Mouse (Mus musculus): ENCODE measurements around the gene Rdh9.
"Not testable (repeated sequence)": the region's sequence is repeated elsewhere in the genome, so short reads cannot be mapped to it uniquely, and the experiment has no call there.

Gene Rdh9

DNA sequence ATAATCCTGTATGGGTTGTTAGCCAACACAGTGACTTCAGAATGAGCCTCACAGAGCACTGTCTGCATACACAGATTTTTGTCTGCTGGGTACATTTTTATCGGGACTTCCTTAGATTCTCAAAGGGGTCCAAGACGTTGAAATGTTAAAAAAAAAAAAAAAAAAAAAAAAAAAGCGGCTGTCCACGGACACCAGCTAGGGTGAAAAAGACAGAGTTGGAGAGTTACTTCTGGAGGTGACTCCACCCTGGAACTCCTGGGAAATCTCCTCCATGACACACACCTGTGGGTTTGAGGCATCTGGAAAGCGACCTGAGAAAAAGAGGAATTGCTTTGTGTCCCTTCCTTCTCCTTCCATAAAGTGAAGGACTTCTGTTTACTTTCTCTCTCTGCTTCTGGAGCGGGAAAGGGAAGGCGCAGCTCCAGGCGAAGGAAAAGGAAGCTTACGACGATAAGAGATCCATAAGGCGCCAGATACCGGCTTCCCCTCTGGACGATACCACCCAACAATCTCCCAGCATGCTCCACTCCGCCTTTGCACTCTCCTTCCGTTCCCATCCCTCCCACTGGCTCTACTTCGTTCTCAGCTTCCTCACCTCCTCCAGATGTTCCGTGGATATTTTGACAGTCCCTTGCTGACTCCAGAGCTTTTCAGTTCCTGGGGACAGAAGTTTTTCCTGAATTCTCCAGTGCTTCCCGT, 20.3 kb upstream of the Rdh9 start:
- DNase-seq (ENCODE audit: low spot score in 2 of 2), result no peak

DNA sequence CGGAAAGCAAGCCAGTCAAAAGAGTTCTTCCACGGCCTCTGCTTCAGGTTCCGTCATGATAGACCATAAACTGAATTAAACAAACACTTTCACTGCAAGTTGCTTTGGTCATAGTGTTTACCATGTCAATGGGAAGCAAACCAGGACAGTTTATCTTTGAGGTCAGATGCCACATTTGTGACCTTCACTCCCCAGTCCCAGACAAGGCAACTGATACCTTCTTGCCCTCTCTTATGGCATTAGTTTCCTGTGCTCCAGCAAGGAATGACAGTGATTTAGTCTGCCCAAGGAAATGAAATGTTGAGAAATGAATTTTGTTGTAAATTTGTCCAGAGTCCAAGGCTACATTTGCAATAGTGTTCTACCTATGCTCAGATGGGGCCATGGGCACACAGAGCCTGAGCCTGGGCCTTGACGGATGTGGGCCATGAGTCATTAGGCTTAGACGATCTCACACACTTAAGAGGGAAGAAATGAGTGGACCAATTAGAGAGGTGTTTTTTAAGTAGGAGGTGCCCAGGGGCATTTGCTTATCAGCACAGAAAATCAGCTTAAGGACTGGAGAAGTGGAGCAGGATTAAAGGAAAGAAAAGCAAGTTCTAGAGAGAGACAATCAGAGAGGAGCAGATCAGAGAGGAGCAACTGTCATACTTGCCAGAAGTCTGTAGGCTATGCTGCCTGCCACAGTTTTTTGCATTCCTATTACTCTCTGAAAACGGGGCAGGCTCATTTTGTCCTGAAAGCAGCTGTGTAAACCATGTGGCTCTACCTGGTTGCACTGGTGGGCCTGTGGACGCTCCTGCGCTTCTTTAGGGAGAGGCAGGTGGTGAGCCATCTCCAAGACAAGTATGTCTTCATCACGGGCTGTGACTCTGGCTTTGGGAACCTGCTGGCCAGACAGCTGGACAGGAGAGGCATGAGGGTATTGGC, 16.7 kb upstream of the Rdh9 start, which contains the start of the genes Rdh1 and Rdh16f1:
TSS of gene Rdh1 (plus strand) at position 541 of the 930 bp plus-strand sequence.
TSS of gene Rdh16f1 (plus strand) at position 607 of the 930 bp plus-strand sequence.
- no peak for DNase-seq (ENCODE audit: low spot score in 2 of 2)

DNA sequence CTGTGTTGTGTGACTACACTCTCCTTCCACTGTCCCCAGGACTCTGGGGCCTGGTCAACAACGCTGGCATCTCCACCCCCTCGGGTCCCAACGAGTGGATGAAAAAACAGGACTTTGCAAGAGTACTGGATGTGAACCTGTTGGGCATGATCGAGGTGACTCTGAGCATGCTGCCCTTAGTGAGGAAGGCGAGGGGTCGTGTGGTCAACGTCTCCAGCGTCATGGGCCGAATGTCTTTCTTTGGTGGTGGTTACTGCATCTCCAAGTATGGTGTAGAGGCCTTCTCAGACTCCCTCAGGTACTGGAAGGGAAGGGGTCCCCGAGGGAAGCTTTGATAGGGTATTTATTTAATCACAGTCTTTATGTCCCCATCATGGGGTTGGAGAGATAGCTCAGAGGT, 13.3 kb upstream of the Rdh9 start:
- not testable (repeated sequence) for DNase-seq (ENCODE audit: low spot score in 2 of 2)

DNA sequence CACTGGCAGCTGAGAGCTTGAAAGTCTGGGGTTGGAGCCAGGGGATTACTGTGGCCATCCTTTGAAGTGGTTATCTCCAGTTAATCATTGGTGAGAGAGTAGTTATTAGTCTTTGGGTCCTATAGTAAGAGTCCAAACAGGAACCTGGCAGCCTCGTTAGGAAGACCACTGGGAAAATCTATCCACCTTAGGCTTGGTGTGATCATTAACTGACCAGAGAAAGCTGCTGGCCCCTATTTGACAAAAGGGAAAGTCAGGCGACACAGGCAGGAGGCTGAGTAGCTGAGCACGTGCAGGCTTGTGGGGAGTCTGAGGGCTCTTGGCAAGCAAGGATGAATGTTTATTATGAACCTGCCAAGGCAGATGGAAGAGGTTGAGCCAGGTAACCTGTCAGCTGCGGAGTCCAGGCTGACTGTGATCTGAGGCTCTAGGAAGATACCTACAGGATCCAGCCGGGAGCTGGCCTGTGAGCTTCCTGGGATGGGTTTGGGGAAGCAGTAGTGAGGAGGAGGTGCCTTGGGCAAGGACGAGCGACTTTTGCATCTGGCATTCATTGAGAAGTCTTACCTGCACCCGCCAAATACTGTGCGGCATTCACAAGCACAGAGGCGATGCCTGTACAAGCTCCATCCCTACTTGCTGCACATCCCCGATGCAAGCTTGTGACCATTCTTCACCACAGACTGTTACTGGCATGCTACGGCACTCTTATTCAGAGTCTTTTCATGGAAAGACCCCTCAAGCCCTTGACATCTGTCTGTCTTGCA, 12.1 kb upstream of the Rdh9 start:
- DNase-seq (ENCODE audit: low spot score in 2 of 2), result no peak

DNA sequence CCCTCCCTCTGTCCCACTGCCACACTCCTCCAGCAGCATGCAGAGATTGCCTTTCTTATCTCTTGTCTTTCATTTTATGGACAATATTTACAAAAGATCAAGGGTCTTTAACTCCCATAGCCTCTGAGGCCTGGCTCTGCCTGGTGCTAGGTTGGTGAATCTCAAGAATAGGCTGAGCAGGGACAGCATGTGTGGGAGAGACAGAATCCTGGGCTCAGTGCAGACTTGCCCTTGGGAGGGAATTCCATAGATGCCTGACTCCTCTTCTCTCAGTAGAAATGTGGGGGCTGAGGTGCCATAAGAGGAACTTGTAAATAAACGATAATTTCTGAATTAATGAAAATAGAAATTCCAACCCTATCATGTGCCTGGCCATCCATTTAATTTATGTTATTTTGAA, 9.6 kb upstream of the Rdh9 start:
- no peak for DNase-seq (ENCODE audit: low spot score in 2 of 2)

DNA sequence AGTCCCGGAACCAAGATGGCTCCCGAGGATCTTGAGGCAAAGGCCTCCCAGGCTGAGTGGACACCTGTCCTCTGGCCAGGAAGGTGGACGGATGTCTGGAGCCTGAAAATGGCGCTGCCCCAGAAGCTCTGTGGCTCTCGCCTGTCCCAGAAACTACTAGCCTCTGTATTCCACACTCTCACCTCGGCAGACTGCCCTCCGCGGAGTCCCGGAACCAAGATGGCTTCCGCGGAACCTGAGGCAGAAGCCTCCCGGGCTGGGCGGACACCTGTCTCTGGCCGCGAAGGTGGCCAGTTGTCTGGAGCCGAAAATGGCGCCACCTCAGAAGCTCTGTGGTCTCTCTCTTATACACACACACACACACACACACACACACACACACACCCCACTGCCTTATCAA, 6.1 kb downstream of the Rdh9 start:
- not testable (repeated sequence) for DNase-seq (ENCODE audit: low spot score in 2 of 2)

DNA sequence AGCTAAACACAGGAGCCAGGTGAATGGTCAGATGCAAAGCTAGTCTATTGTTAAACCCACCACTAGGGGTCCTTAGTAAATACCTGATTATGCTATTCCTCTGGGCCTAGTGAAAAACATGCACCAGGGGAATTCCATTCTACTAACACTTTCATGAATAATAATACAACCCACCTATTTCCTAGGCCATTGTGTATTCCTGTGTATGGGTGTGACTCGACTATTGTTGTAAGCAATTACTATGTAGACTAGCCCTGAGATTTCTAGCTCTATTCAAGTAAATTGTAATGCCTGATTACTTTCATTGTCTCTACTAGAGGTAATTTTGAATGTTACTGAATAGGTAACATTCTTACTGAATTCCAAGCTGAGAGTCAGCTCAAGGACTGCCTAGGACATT, 9.2 kb downstream of the Rdh9 start:
- DNase-seq (ENCODE audit: low spot score in 2 of 2), result not testable (repeated sequence)

DNA sequence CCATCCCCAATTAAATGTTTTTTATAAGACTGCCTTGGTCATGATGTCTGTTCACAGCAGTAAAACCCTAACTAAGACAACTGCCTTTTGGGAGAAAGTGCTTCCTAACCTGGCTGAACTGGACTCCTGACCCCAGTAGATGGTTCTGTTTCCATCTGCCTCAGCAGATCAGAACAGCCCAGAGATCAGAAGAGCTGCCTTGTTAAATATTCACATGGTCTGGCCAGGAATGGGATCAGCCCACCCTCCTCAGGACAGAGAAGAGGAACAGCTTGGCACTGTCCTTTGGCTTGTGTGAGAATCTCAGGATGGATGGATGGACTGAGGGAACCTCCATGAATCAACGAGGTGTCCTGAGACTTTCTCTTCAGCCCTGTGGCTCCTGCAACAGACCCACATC, 23.1 kb downstream of the Rdh9 start:
- DNase-seq (ENCODE audit: low spot score in 2 of 2), result no peak

DNA sequence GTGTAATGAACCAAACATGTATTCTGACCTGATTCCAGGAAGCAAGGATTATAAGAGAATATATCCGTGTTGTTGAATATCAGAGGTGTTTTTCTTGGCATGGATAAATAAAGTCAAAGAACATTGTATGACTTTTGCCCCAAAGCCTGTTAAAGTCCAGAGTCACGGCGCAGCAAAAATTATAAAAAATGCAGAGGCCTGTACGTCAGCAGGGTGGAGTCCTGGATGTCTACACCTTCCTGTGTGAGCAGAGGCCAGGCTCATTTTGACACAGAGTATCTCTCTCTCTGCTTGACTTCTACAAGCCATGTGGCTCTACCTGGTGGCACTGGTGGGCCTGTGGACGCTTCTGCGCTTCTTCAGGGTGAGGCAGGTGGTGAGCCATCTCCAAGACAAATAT, 24.7 kb downstream of the Rdh9 start, which contains the start of gene Rdh16:
TSS of gene Rdh16 (plus strand) at position 262 of the 400 bp plus-strand sequence.
- DNase-seq (ENCODE audit: low spot score in 2 of 2), result no peak

DNA sequence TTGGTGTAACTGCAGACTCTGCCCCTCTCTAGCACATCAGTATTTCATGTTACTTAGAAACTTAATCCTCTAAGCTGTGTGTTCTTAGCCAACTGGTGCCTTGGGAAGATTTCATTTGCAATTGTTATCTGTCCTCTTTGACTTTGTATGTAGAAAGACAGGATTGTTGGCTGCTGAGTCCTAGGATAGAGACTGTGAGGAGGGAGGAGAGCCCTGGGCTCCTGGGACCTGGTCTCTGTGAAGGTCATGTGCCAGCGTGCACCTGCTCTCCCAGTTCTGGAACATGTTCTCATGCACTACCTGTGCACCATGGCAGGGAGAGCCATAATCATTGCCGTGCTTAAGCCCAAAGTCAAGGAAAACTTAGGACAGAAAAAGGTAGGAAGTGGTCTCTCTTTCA, 25.4 kb downstream of the Rdh9 start:
- no peak for DNase-seq (ENCODE audit: low spot score in 2 of 2)

DNA sequence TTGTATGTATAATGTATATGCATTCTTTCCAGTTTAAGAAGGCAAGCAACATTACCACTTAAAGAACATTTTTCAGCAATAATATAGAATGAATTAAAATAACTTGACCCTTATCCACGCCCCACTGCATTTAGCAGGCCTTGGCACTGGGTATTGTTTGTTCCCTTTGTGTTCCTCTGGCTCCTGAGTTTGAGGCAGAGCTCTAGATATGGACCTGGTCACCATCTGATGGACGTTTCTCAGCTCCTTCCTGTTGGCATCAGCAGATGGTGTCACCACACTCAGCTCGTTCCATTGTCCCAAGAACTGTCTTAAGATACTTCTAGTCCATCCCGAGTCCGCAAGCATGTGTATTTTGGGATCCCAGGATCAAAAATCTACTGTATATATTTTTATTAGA, 26.1 kb downstream of the Rdh9 start:
- DNase-seq (ENCODE audit: low spot score in 2 of 2), result no peak

DNA sequence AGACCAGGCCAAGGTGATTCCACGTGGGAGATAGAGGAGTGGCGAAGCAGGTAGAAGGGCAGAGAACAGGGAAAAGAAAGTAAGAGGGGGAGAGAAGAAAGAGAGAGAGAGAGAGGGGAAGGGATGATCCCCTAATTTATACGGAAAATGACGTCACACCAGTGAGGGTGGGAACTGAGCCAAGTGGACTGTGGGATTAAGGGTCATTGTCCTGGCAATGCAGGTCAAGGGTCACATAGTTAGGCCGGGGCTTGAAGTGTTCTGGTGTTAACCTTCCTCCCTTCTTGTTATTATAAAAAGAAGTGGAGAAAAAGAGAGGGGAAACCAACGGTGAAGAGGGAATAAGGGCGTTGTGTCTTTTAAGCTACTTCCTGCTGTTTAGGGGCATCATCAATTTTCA, 28.2 kb downstream of the Rdh9 start:
- DNase-seq (ENCODE audit: low spot score in 2 of 2), result no peak

DNA sequence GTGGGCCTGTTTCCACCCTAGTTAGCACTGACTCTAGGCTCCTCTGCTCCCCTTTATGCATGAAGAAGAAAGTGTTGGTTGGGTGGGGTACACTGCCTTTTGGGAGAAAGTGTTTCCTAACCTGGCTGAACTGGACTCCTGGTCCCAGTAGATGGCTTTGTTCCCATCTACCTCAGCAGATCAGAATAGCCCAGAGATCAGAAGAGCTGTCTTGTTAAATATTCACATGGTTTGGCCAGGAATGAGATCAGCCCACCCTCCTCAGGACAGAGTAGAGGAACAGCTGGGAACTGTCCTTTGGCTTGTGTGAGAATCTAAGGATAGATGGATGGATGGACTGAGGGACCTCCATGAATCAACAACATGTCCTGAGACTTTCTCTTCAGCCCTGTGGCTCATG, 39.7 kb downstream of the Rdh9 start:
- DNase-seq (ENCODE audit: low spot score in 2 of 2), result no peak

DNA sequence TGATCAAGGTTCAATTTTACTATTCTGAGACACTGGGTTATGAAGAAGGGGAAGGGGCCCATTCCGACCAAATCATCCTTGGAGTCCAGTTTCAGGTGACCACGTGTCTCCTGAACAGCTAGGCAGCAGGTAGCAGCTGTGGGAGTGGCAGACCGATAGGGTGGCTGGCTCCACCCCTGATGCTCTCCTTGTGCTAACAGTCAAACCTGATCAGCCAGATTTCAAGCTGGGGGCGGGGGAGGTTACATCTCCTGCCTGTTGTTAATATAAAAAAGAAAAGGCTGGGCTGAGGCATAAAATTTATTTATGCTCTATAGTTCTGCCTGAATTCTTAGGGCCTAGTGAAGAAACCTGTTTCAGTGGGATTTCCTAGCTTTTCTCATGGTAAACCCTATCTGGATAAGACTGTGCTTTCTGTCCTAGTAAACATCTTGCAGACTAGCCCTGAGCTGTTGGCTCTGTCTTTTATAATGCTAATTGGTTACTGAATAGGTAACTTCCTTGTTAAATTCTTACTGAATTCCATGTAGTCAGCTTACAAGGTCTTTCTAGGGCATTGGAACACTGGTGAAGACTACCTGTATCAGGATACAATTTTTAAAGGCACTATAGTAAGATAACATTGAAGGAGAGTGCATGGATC, 41.2 kb downstream of the Rdh9 start:
- DNase-seq (ENCODE audit: low spot score in 2 of 2), result not testable (repeated sequence)

DNA sequence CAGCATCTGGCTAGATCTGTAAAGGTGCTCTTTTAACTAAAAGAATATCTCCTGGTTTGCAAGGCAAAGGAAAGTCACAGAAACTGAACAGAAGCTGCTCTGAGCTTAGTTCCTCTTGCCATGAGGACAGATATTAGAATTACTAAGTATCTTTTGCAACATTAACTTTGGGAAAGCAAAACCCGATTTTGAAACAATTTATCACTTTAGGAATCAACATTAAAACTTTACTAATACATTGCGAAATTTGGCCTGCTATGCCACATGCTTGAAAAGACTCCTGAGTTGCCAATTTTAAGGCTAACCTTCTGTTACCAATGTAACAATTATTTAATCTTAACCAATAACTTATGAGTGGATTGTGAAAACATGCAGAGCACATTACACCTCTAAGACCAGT, 45.6 kb downstream of the Rdh9 start:
- DNase-seq (ENCODE audit: low spot score in 2 of 2), result not testable (repeated sequence)

DNA sequence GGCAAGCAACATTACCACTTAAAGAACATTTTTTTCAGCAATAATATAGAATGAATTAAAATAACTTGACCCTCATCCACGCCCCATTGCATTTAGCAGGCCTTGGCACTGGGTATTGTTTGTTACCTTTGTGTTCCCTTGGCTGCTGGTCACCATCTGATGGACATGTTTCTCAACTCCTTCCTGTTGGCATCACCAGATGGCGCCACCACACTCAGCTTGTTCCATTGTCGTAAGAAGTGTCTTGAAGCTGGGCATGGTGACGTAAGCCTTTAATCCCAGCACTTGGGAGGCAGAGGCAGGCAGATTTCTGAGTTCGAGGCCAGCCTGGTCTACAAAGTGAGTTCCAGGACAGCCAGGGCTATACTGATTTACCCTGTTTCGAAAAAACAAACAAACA, 49.2 kb downstream of the Rdh9 start:
- no peak for DNase-seq (ENCODE audit: low spot score in 2 of 2)

DNA sequence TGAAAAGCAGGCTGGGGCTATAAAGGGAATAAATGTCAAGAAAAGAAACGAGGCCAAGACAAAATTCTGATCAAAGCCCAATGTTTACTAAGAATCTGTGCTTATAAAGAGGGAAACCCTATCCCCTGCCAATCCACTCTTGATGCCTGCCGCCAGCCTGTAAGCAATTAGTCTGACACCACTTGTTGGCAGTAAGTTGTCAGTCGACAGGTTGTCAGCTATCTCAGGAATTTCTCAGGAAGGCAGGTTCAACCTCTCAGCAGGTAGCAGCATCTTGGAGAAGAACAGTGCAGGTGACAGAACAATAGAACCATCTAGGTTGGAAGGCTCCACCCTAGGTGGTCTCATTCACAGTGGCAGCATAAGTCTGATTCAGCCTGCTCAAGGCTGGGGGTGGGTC, 52.9 kb downstream of the Rdh9 start:
- no peak for DNase-seq (ENCODE audit: low spot score in 2 of 2)

DNA sequence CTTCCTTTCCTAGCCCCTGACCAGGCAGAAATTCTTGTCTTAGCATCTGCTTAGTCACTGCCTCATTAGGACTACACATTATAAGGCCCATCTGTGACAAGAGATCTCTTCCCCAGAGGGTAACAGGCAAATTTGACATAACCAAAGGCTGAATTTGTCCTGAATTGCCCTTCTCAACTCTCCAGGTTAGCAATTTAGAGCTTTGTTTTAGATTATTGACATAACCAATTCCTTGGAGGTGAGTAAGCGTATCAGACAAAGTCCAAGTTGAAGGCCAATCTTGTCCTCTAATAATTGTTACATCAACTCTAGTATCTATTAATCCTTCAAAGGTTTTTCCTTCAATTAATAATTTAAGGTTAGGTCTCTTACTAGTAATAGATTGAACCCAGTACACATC, 58.0 kb downstream of the Rdh9 start:
- DNase-seq (ENCODE audit: low spot score in 2 of 2), result not testable (repeated sequence)

DNA sequence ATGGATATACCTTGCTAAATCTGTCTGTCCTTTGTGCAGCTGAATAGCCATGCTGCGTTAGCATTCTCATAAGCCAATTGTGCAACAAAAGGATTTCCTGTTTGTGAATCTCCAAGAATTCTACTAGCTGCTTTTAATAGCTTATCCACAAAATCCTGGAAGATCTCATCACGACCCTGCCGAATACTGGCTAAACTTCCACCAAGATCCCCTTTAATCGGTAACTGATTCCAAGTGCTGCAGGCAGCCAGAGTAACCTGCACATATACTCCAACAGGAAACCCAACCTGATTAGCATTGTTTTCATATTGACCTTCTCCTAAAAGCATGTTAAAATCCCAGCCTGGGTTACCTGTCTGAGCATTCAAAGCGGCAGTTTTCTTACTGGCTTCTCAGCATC, 59.1 kb downstream of the Rdh9 start:
- no peak for DNase-seq (ENCODE audit: low spot score in 2 of 2)

DNA sequence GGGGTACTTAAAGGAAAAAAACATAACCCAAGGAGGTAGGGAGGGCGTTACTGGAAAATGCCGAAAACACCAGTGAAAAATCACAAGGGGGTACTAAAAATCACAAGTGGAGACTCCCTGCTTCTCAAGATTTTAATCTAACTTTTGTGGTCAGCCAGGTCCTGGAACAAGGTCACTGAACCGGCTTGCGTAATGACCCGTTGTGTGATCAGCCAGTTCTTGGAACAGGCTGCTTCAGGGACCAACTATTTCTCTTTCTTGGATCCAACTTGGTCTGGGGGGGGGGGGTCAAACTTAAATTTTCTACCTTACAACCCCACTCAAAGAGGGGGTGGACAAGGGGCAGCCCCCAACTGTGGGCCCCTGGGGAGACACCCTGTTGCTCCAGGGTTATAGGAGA, 61.6 kb downstream of the Rdh9 start:
- not testable (repeated sequence) for DNase-seq (ENCODE audit: low spot score in 2 of 2)

DNA sequence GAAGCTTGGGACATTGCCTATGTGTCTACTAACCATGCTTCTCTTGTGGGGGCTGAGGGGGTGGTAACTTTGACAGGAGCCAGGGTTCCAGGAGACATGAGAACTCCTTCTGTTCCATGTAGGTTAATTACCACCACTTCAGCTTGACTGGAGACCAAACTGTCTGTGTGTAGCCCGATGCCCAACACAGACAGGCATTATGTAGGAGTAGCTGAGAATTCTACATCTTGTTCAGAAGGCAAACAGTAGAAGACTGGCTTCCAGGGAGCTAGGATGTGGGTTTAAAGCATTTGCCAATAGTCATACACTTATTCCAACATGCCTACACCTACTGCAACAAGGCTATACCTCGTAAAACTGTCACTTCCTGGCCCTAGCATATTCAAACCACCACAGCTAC, 62.4 kb downstream of the Rdh9 start:
- no peak for DNase-seq (ENCODE audit: low spot score in 2 of 2)

DNA sequence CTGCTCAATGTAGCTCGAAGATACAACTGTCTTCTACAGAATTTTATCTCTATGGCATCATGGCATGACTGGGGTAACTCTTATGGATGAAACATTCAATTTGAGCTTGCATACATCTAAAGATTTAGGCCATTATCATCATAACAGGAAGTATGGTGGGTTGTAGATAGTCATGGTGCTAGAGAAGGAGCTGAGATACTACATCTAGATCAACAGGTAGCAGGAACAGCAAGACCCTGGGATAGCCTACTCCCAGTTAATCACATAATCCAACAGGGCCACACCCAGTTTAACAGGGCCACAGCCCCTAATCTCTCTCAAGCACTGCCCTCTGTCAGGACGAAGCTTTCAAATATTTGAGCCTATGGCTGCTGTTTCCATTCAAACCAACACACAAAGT, 64.6 kb downstream of the Rdh9 start:
- no peak for DNase-seq (ENCODE audit: low spot score in 2 of 2)
